Mouse (Mus musculus) myocyte (in vitro differentiated cells): ENCODE data around the gene Zfp600. TPM values are rescaled to one million over a fixed set of nuclear protein-coding genes. Genes with fewer than 3 reads are reported as not detected.

ENCODE experiments used
- polyA plus RNA-seq: library from polyadenylated mRNA; unstranded; fragments of >200 nt; fragmentation: generic; extraction: Trizol; gene quantifications from one replicate; pipeline ENCODE4 v1.2.1, GENCODE M21; 2012; ENCODE audit warnings: missing spikeins

Zfp600 gene
- polyA plus RNA-seq, 1 experiment = 0.17 TPM

Other genes with a start within 250 kb of the Zfp600 start
- not detected for gene Zfp987, start 59.5 kb upstream of the Zfp600 start, polyA plus RNA-seq